Mouse (Mus musculus) bone marrow, adult 2 months (tissue): ENCODE results near the gene Armc12.

Source experiments
- CTCF ChIP-seq: fragments of 200-500 bp; IDR thresholded peaks from 2 replicates; pipeline ENCODE4 v1.5.1; 2011; ENCODE audit warnings: low read length, control low read depth; ENCODE audit not compliant: control insufficient read depth, insufficient read depth
- POLR2A ChIP-seq: fragments of 200-500 bp; IDR thresholded peaks from 2 replicates; pipeline ENCODE4 v1.6.1; 2011; ENCODE audit warnings: low read depth, mild to moderate bottlenecking, control low read depth, low read length, borderline replicate concordance; ENCODE audit not compliant: control insufficient read depth

GRCm38 (mm10) chr17:28524831-28525430 lies 5.7 kb upstream of the Armc12 start:
- TF ChIP-seq CTCF: no peak
- TF ChIP-seq POLR2A: no peak
